Comparison of ENCODE assay signal across 10 mouse cellular contexts in genomic region chr9:69715445-69715844, GRCm38 (mm10). TPM values are rescaled to one million over a fixed set of nuclear protein-coding genes. Genes with fewer than 3 reads are reported as not detected.
DNase-seq lines count a peak whose midpoint lies in the region; ATAC-seq and TF ChIP-seq lines count a peak whose summit lies in the region.
"Had no signal": no experiment of that assay in that cellular context is flagged by ENCODE, and none has a peak within 500 bp of the region (broad histone marks: within the 10 kb centered on the region; RNA-seq: fewer than 3 reads in every experiment).

No protein-coding gene starts in this region.

- no peaks in the 10 kb centered on the region for H3K36me3 ChIP-seq in lung, embryonic 14.5 days (ENCODE audit: insufficient read depth)
- H3K36me3 ChIP-seq in neural tube, embryonic 13.5 days, result no peaks in the 10 kb centered on the region
- H3K36me3 ChIP-seq: embryonic facial prominence, embryonic 12.5 days had no signal

- peak; percentile 56; the same call in 1 of the 2 replicates for ATAC-seq in lung, embryonic 14.5 days (ENCODE audit: insufficient read depth)
- ATAC-seq in neural tube, embryonic 13.5 days (ENCODE audit: low read depth), result 0 out of 2 replicates have a peak, but pooled peaks have one; percentile 34

- TF ChIP-seq CTCF in lung, embryonic 14.5 days (IDR thresholded peaks at IDR 0.05; ENCODE audit: low read depth), result no peak

- H3K4me1 ChIP-seq in lung, embryonic 14.5 days (ENCODE audit: insufficient read depth), result peaks cover 15% of the 10 kb centered on the region; the same call in 1 of the 2 replicates
- peaks cover 42% of the 10 kb centered on the region for H3K4me1 ChIP-seq in neural tube, embryonic 13.5 days (replicated peaks)
- H3K4me1 ChIP-seq: embryonic facial prominence, embryonic 12.5 days had no signal

- peak; percentile 60 for DNase-seq in lung, embryonic 14.5 days
- DNase-seq in lung, postnatal 14 days, result no peak
- peak; percentile 53 for DNase-seq in embryo, embryonic 9.5 days (ENCODE audit: extremely low spot score)
- DNase-seq in kidney, postnatal 14 days, result peak; percentile 12
- DNase-seq in T-cell, adult 2 months (ENCODE audit: low spot score), result no peak
- no peak for DNase-seq in spleen, adult 18-20 months
- DNase-seq in lung, postnatal 4 days, result no peak
- DNase-seq: gastrocnemius, postnatal 25 days had no signal

- H3K4me2 ChIP-seq in lung, embryonic 14.5 days, result peak overlapping the region; percentile 27
- no peak overlapping the region for H3K4me2 ChIP-seq in neural tube, embryonic 13.5 days
- H3K4me2 ChIP-seq: embryonic facial prominence, embryonic 12.5 days had no signal

- no peak overlapping the region for H3K9ac ChIP-seq in lung, embryonic 14.5 days
- no peak overlapping the region for H3K9ac ChIP-seq in neural tube, embryonic 13.5 days
- H3K9ac ChIP-seq: embryonic facial prominence, embryonic 12.5 days had no signal

- no peaks in the 10 kb centered on the region for H3K27me3 ChIP-seq in lung, embryonic 14.5 days (ENCODE audit: insufficient read depth, low read length)
- H3K27me3 ChIP-seq in neural tube, embryonic 13.5 days, result no peaks in the 10 kb centered on the region
- H3K27me3 ChIP-seq: embryonic facial prominence, embryonic 12.5 days had no signal

- no peaks in the 10 kb centered on the region for H3K9me3 ChIP-seq in lung, embryonic 14.5 days (ENCODE audit: low read depth, low read length)
- no peaks in the 10 kb centered on the region for H3K9me3 ChIP-seq in neural tube, embryonic 13.5 days
- H3K9me3 ChIP-seq: embryonic facial prominence, embryonic 12.5 days had no signal

- 18% methylated on average over 12 of the region's 12 CpGs for WGBS in lung, embryonic 14.5 days
- 1% methylated on average over 12 of the region's 12 CpGs for WGBS in neural tube, embryonic 13.5 days

- H3K4me3 ChIP-seq in lung, embryonic 14.5 days (ENCODE audit: low read depth, low read length), result no peak overlapping the region
- H3K4me3 ChIP-seq in neural tube, embryonic 13.5 days, result no peak overlapping the region
- H3K4me3 ChIP-seq: embryonic facial prominence, embryonic 12.5 days had no signal

- H3K27ac ChIP-seq in lung, embryonic 14.5 days (ENCODE audit: low read depth), result no peak overlapping the region
- peak overlapping the region; percentile 78 for H3K27ac ChIP-seq in neural tube, embryonic 13.5 days (replicated peaks)
- H3K27ac ChIP-seq: embryonic facial prominence, embryonic 12.5 days had no signal

RNA-seq across cellular contexts. Expression of gene Foxb1, which starts 45.3 kb away (rescaled TPM):
- not detected in 2 replicates for polyA plus RNA-seq in lung, embryonic 14.5 days (2014; fragmentation: Nextera tagmentation; extraction: Ambion mirVana)
- polyA plus RNA-seq in neural tube, embryonic 13.5 days (2015; fragmentation: Nextera tagmentation; extraction: Ambion mirVana), result 7.8 and 8.0 TPM in 2 replicates

Comparison
In these comparisons a context has a peak if more than half of its experiments do, and no peak if none do; other contexts are left out.
1. DNase-seq: peak in lung, embryonic 14.5 days (single experiment), embryo, embryonic 9.5 days (single experiment) and kidney, postnatal 14 days (single experiment); none in lung, postnatal 14 days (single experiment), T-cell, adult 2 months (single experiment), spleen, adult 18-20 months (0 of 2) and lung, postnatal 4 days (0 of 2).